Mouse (Mus musculus): Measurements from ENCODE around the gene Gpr37l1. TPM values are rescaled to one million over a fixed set of nuclear protein-coding genes. Genes with fewer than 3 reads are reported as not detected.
"Not testable (repeated sequence)": the region's sequence is repeated elsewhere in the genome, so short reads cannot be mapped to it uniquely, and the experiment has no call there.

Gpr37l1 gene
- polyA plus RNA-seq, 1 experiment from 2014 or later = not detected

GRCm38 (mm10) chr1:135125990-135126389 lies 41.5 kb downstream of the Gpr37l1 start:
- no peaks in the 10 kb centered on the region for H3K27me3 ChIP-seq (ENCODE audit: insufficient read depth, low read length)
- peaks cover 8% of the 10 kb centered on the region for H3K4me1 ChIP-seq (ENCODE audit: insufficient read depth)
- H3K27ac ChIP-seq (ENCODE audit: low read depth) = no peak overlapping the region
- no peak overlapping the region for H3K4me3 ChIP-seq (ENCODE audit: low read depth, low read length)
- no peak overlapping the region for H3K9ac ChIP-seq (replicated peaks)
- TF ChIP-seq CTCF (IDR thresholded peaks at IDR 0.05; ENCODE audit: low read depth) (no peak), EP300 (IDR thresholded peaks at IDR 0.05; ENCODE audit: low read depth) (no peak)
- no peaks in the 10 kb centered on the region for H3K9me3 ChIP-seq (ENCODE audit: low read length)
- 74% methylated on average over 8 of the region's 8 CpGs for WGBS (ENCODE audit: insufficient replicate concordance)
- DNase-seq (no peak), ATAC-seq (no peak)
- no peak overlapping the region for H3K4me2 ChIP-seq (ENCODE audit: low read depth, low read length)
- H3K36me3 ChIP-seq (replicated peaks; ENCODE audit: insufficient read depth, low read length) = no peaks in the 10 kb centered on the region

DNA sequence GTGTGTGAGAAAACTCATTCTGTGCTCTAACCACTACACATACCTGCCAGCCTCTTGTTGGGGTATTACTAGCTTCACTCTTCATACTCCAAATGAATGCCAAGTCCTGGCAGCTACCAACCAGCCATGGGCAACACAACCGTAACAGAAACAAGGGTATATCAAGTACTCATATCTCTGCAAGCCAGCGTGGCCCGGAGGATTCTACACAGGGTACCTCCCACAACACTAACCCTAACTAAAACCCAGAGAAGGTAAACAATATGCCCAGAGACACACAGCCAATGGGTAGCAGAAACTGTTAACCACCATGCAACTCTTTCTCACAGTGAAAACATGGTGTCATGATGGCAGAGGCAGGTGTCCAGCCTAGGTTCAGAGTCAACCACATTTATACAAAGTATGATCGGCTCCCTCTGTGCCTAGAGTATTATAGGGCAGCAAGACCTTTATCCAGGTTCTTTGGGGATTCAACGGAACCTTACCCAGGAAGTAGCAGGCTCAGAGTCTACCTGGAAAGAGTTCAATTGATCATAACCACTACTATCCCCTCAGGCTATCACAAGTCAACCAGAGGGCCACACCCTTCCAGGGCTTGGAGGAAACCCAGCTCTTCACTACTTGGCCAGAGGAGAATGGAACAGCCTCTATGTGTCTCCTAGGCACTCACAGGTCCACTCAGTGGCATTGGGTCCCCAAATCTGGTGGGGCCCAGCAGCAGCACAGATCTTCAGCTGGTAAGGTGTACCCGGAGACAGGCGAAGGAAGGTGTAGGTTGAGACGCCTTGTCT lies 42.7 kb downstream of the Gpr37l1 start:
- Histone ChIP-seq H3K4me3 (ENCODE audit: low read depth, low read length) (no peak overlapping the region), H3K4me1 (ENCODE audit: insufficient read depth) (0 out of 2 replicates have a peak, but pooled peaks cover 2% of the 10 kb centered on the region), H3K9ac (replicated peaks) (no peak overlapping the region), H3K27me3 (ENCODE audit: insufficient read depth, low read length) (no peaks in the 10 kb centered on the region), H3K36me3 (replicated peaks; ENCODE audit: insufficient read depth, low read length) (no peaks in the 10 kb centered on the region), H3K27ac (ENCODE audit: low read depth) (no peak overlapping the region), H3K4me2 (ENCODE audit: low read depth, low read length) (no peak overlapping the region), H3K9me3 (ENCODE audit: low read length) (no peaks in the 10 kb centered on the region)
- DNase-seq = no peak
- no peak for ATAC-seq
- TF ChIP-seq CTCF (IDR thresholded peaks at IDR 0.05; ENCODE audit: low read depth) (no peak), EP300 (IDR thresholded peaks at IDR 0.05; ENCODE audit: low read depth) (no peak)
- 65% methylated on average over 8 of the region's 8 CpGs for WGBS (ENCODE audit: insufficient replicate concordance)

DNA sequence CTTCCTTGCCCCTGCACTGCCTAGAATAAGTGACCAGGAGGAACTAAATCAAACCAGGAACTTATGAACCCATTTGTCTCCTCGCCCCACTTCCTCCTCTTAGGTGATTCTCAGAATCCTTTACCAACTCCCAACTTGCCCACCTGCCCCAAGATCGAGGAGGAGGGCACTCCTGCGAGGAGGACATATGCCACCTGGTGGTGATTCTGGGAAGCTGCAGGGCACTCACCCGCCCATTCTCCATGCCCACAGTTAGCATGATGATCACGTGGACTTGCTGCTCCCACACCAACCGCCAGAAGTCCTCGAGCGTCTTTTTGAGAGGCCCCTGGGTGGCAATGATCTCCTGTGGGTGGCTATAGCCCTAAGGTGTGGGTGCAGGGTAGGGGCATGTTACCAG lies 54.8 kb downstream of the Gpr37l1 start:
- Histone ChIP-seq H3K4me1 (ENCODE audit: insufficient read depth) (no peaks in the 10 kb centered on the region), H3K27ac (ENCODE audit: low read depth) (no peak overlapping the region), H3K27me3 (ENCODE audit: insufficient read depth, low read length) (no peaks in the 10 kb centered on the region), H3K9me3 (ENCODE audit: low read length) (no peaks in the 10 kb centered on the region), H3K4me3 (ENCODE audit: low read depth, low read length) (no peak overlapping the region), H3K9ac (replicated peaks) (no peak overlapping the region), H3K36me3 (replicated peaks; ENCODE audit: insufficient read depth, low read length) (no peaks in the 10 kb centered on the region), H3K4me2 (ENCODE audit: low read depth, low read length) (no peak overlapping the region)
- peak; percentile 55; the same call in 1 of the 2 replicates for ATAC-seq
- peak; percentile 65 for DNase-seq
- WGBS (ENCODE audit: insufficient replicate concordance) = 3% methylated on average over 8 of the region's 8 CpGs
- no peak for TF ChIP-seq EP300 (IDR thresholded peaks at IDR 0.05; ENCODE audit: low read depth)
- TF ChIP-seq CTCF (IDR thresholded peaks at IDR 0.05; ENCODE audit: low read depth) = peak; percentile 93

DNA sequence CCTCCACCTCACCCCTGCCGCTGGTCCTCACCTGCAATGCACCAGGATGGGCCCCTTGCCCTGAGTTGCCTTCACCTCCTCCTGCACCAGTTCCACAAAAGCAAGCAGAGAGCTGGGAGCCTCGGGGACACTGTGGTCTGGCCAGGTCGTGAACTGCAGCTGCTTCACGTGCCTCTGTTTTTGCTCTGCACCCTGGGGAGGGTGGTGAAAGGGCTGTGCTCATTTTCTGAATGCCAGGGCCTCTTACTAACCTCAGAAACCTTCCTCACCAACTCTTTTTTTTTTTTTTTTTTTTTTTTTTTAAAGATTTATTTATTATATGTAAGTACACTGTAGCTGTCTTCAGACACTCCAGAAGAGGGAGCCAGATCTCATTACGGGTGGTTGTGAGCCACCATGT lies 56.2 kb downstream of the Gpr37l1 start:
- not testable (repeated sequence) for H3K27ac ChIP-seq (ENCODE audit: low read depth); H3K4me1 ChIP-seq (ENCODE audit: insufficient read depth); DNase-seq; H3K9ac ChIP-seq (replicated peaks); H3K27me3 ChIP-seq (ENCODE audit: insufficient read depth, low read length); ATAC-seq; H3K9me3 ChIP-seq (ENCODE audit: low read length); H3K4me2 ChIP-seq (ENCODE audit: low read depth, low read length); H3K36me3 ChIP-seq (replicated peaks; ENCODE audit: insufficient read depth, low read length); H3K4me3 ChIP-seq (ENCODE audit: low read depth, low read length)
- WGBS (ENCODE audit: insufficient replicate concordance) = 40% methylated on average over 4 of the region's 5 CpGs

Other genes with a start within 250 kb of the Gpr37l1 start
- 0.93 and 1.4 TPM in 2 replicates for gene Ppp1r12b, start 211.7 kb downstream of the Gpr37l1 start, polyA plus RNA-seq (2015; fragmentation: Nextera tagmentation; extraction: Ambion mirVana)
- 17.1 and 17.6 TPM in 2 replicates for gene Ube2t, start 205.1 kb downstream of the Gpr37l1 start, polyA plus RNA-seq (2015; fragmentation: Nextera tagmentation; extraction: Ambion mirVana)
- gene Lgr6, start 62.4 kb downstream of the Gpr37l1 start, polyA plus RNA-seq (2015; fragmentation: Nextera tagmentation; extraction: Ambion mirVana) = 0.06 and 0.32 TPM in 2 replicates
- 5.4 and 6.7 TPM in 2 replicates for gene Ptpn7, start 35.0 kb downstream of the Gpr37l1 start, polyA plus RNA-seq (2015; fragmentation: Nextera tagmentation; extraction: Ambion mirVana)
- gene Arl8a, start 20.9 kb downstream of the Gpr37l1 start, polyA plus RNA-seq (2015; fragmentation: Nextera tagmentation; extraction: Ambion mirVana) = 11.3 and 12.5 TPM in 2 replicates
- gene Elf3, start 90.9 kb upstream of the Gpr37l1 start, polyA plus RNA-seq (2015; fragmentation: Nextera tagmentation; extraction: Ambion mirVana) = 0.59 and 0.67 TPM in 2 replicates
- 20.0 TPM in 2 replicates for gene Rnpep, start 116.4 kb upstream of the Gpr37l1 start, polyA plus RNA-seq (2015; fragmentation: Nextera tagmentation; extraction: Ambion mirVana)
- gene Timm17a, start 146.1 kb upstream of the Gpr37l1 start, polyA plus RNA-seq (2015; fragmentation: Nextera tagmentation; extraction: Ambion mirVana) = 122 and 124 TPM in 2 replicates
- 0.13 and 0.14 TPM in 2 replicates for gene Lmod1, start 157.1 kb upstream of the Gpr37l1 start, polyA plus RNA-seq (2015; fragmentation: Nextera tagmentation; extraction: Ambion mirVana)
- 1.5 and 1.8 TPM in 2 replicates for gene Shisa4, start 207.6 kb upstream of the Gpr37l1 start, polyA plus RNA-seq (2015; fragmentation: Nextera tagmentation; extraction: Ambion mirVana)

Data from liver, postnatal 0 days (tissue).